Mouse (Mus musculus) cortical plate, adult 2 months (tissue): Measurements from ENCODE around the gene Zfp335.

Experiments used
- CTCF ChIP-seq: fragments of 200-500 bp; IDR thresholded peaks from 2 replicates; pipeline ENCODE4 v1.5.1; 2011; ENCODE audit warnings: mild to moderate bottlenecking, control low read depth, low read length; ENCODE audit not compliant: insufficient read depth; ENCODE audit errors: extremely low read depth
- POLR2A ChIP-seq: fragments of 200-500 bp; IDR thresholded peaks from 2 replicates; pipeline ENCODE4 v1.6.1; 2011; ENCODE audit warnings: mild to moderate bottlenecking, low read length, control low read depth; ENCODE audit not compliant: insufficient read depth; ENCODE audit errors: extremely low read depth

GRCm38 (mm10) chr2:164879568-164880277 is 31.8 kb downstream of the Zfp335 start:
- TF ChIP-seq CTCF = no peak
- TF ChIP-seq POLR2A = peak; percentile 100
